In the genomic region with DNA sequence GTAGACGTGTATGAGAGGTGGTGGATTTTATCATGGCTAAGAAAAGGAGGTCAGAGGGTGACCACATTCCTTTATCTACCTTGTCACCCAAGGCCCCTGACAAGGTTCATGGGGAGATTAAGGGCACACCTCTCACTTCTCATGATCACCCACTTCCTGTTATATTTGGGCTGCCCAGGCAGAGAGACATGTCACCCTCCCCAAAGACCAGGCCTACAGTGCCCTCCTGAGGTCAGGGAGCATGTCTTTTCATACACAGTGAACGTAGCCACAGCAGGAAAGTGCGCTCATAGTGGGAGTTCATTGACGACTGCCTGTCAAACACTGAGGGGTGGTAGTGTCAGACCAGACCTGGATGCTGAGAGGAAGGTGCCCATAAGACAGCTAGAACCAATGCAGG, we compare ENCODE assay signal across 9 mouse cellular contexts.
A peak's percentile ranks its signal among the peaks of the same experiment; 100 is the strongest.
DNase-seq lines count a peak whose midpoint lies in the region; ATAC-seq and TF ChIP-seq lines count a peak whose summit lies in the region.
"Had no signal": no experiment of that assay in that cellular context is flagged by ENCODE, and none has a peak within 500 bp of the region (broad histone marks: within the 10 kb centered on the region; RNA-seq: fewer than 3 reads in every experiment).

No protein-coding gene starts in this region.

- no peaks in the 10 kb centered on the region for H3K27me3 ChIP-seq in midbrain, embryonic 14.5 days (ENCODE audit: control insufficient read depth, insufficient read depth, low read length)
- H3K27me3 ChIP-seq in midbrain, embryonic 10.5 days (ENCODE audit: low read depth, poor library complexity, severe bottlenecking), result peaks cover 5% of the 10 kb centered on the region; the same call in 1 of the 2 replicates

- H3K36me3 ChIP-seq in midbrain, embryonic 14.5 days (ENCODE audit: control insufficient read depth, insufficient read depth, low read length), result no peaks in the 10 kb centered on the region
- H3K36me3 ChIP-seq in midbrain, embryonic 10.5 days, result no peaks in the 10 kb centered on the region
- H3K36me3 ChIP-seq: heart, embryonic 13.5 days had no signal

- peak; percentile 43 for DNase-seq in embryo, embryonic 11 days
- DNase-seq in embryo, embryonic 10 days (ENCODE audit: low spot score), result no peak
- peak; percentile 71 for DNase-seq in midbrain, embryonic 14.5 days
- DNase-seq in midbrain, embryonic 10.5 days (ENCODE audit: low spot score), result no peak
- peak; percentile 69 for DNase-seq in brain, embryonic 14.5 days (ENCODE audit: low read depth)
- peak; percentile 37 to 57 for DNase-seq in kidney, postnatal 4 days
- no peak for DNase-seq in right cerebral cortex, postnatal 36 days (ENCODE audit: low spot score in 2 of 2)
- no peak for DNase-seq in urinary bladder, postnatal 36 days (ENCODE audit: low spot score in 2 of 2)

- H3K9me3 ChIP-seq in midbrain, embryonic 14.5 days (ENCODE audit: control insufficient read depth, low read length), result no peaks in the 10 kb centered on the region
- no peaks in the 10 kb centered on the region for H3K9me3 ChIP-seq in midbrain, embryonic 10.5 days (replicated peaks)
- H3K9me3 ChIP-seq: heart, embryonic 13.5 days had no signal

- H3K4me2 ChIP-seq in midbrain, embryonic 14.5 days (ENCODE audit: low read length), result no peak overlapping the region

- peaks cover 13% of the 10 kb centered on the region; the same call in 1 of the 2 replicates for H3K4me1 ChIP-seq in midbrain, embryonic 14.5 days (ENCODE audit: control insufficient read depth, insufficient read depth, low read length)
- peaks cover 8% of the 10 kb centered on the region for H3K4me1 ChIP-seq in midbrain, embryonic 10.5 days

- 49% methylated on average over 4 of the region's 4 CpGs for WGBS in midbrain, embryonic 14.5 days
- WGBS in midbrain, embryonic 10.5 days, result 49% methylated on average over 4 of the region's 4 CpGs

- no peak overlapping the region for H3K9ac ChIP-seq in midbrain, embryonic 14.5 days (replicated peaks; ENCODE audit: low read length)

- H3K27ac ChIP-seq in midbrain, embryonic 14.5 days (replicated peaks; ENCODE audit: low read depth, low read length), result no peak overlapping the region
- H3K27ac ChIP-seq in midbrain, embryonic 10.5 days (replicated peaks), result no peak overlapping the region
- H3K27ac ChIP-seq: heart, embryonic 13.5 days had no signal

- TF ChIP-seq POLR2A in brain, embryonic 14.5 days (IDR thresholded peaks at IDR 0.05; ENCODE audit: borderline replicate concordance, extremely low read depth, insufficient read depth, insufficient read length, poor library complexity, severe bottlenecking), result no peak

- no peak overlapping the region for H3K4me3 ChIP-seq in midbrain, embryonic 14.5 days (replicated peaks; ENCODE audit: low read depth, low read length)
- no peak overlapping the region for H3K4me3 ChIP-seq in midbrain, embryonic 10.5 days

- TF ChIP-seq CTCF in brain, embryonic 14.5 days (IDR thresholded peaks at IDR 0.05; ENCODE audit: borderline replicate concordance, extremely low read depth, insufficient read depth, insufficient read length), result peak; percentile 55; the same call in 1 of the 2 replicates

- ATAC-seq in midbrain, embryonic 14.5 days (ENCODE audit: low FRiP score, low TSS enrichment), result no peak

Comparison
In these comparisons a context has a peak if more than half of its experiments do, and no peak if none do; other contexts are left out.
1. DNase-seq: peak in embryo, embryonic 11 days (single experiment), midbrain, embryonic 14.5 days (single experiment), brain, embryonic 14.5 days (single experiment) and kidney, postnatal 4 days (2 of 2); none in embryo, embryonic 10 days (single experiment), midbrain, embryonic 10.5 days (single experiment), right cerebral cortex, postnatal 36 days (0 of 2) and urinary bladder, postnatal 36 days (0 of 2).